Mouse (Mus musculus): ENCODE data around the gene Adar. TPM values are rescaled to one million over a fixed set of nuclear protein-coding genes. Genes with fewer than 3 reads are reported as not detected.
"Not testable (repeated sequence)": the region's sequence is repeated elsewhere in the genome, so short reads cannot be mapped to it uniquely, and the experiment has no call there.

Gene Adar
- total RNA-seq, 2 experiments from 2014 or later: 140 to 151 TPM

DNA sequence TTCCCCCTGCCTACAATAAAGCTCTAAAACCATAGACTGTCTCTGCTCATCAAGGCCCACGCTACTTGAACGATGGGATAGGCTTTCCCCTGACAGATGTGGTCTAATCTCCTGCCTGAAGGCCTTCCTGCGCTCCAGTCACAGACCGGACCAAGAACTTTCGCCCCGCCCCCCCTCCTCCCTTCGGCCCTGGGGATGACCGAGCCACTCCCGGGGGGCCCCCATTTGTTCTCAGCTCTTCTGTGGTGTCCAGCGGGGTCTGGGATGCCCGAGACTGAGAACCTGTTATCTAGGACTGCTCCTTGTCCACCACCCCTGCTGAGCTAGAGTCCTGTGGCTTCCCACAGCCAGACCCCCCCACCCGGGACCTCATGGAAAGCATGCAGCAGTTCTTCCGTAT, 84.7 kb downstream of the Adar start:
- no peak overlapping the region for H3K27ac ChIP-seq
- no peak for TF ChIP-seq CTCF (IDR thresholded peaks at IDR 0.05)
- no peak for DNase-seq (ENCODE audit: extremely low spot score in 1 of 2, low spot score in 2 of 2)
- no peak overlapping the region for H3K4me3 ChIP-seq
- intact Hi-C loops (cut with DNase I): no loop called here

DNA sequence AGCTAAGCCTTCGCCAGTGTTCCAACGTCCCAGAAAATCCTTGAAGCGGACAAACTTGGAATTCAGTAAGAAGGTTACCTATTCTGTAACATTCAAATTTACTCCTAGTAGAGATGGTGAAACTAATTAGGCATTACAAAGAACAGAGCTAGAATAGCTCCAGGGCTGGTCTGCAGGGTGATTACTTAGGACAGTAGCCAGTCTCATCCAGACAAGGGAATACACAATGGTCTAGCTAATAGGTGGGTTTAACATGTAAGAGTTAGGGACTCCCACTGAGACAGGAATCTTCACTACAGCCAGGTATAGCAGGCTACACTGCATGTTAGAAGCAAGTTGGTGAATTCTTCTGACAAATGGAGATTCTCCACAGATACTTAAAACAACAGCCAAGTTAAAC, 85.3 kb downstream of the Adar start:
- intact Hi-C loops (cut with DNase I): not testable (repeated sequence)

GRCm38 (mm10) chr3:89800774-89801506, 86.1 kb downstream of the Adar start:
- DNase-seq (ENCODE audit: extremely low spot score in 1 of 2, low spot score in 2 of 2): no peak
- no peak for TF ChIP-seq CTCF (IDR thresholded peaks at IDR 0.05)
- no peak overlapping the region for H3K27ac ChIP-seq
- intact Hi-C loops (cut with DNase I): no loop called here
- H3K4me3 ChIP-seq: no peak overlapping the region

More for the DNA sequence above, 85.3 kb downstream of the Adar start:
- DNase-seq (ENCODE audit: extremely low spot score in 1 of 2, low spot score in 2 of 2); H3K27ac ChIP-seq; H3K4me3 ChIP-seq: not testable (repeated sequence)

GRCm38 (mm10) chr3:89801507-89801847, 86.7 kb downstream of the Adar start:
- TF ChIP-seq CTCF (IDR thresholded peaks at IDR 0.05): no peak
- no peak overlapping the region for H3K27ac ChIP-seq
- DNase-seq (ENCODE audit: extremely low spot score in 1 of 2, low spot score in 2 of 2): no peak
- H3K4me3 ChIP-seq: no peak overlapping the region
- intact Hi-C loops (cut with DNase I): no loop called here

DNA sequence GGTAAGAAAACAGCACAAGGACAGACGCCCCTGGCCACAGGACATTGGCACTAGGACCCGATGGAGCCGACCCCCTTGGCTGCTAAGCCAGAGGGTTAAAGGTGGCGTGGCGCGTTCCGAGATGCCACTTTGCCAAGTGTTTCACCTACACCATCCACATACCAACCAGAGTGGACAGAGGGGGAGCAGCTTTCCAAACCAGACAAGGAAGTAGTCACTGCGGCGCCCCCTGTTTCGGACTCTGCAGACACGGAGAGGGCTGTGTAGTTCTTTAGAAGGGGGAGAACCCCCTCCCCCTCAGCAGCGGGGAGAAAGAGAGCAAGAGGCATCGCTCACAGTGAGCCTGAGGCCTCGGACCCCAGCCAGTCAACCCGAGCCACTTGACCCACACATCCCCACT, 88.1 kb downstream of the Adar start:
- Histone ChIP-seq H3K4me3 (no peak overlapping the region), H3K27ac (no peak overlapping the region)
- no peak for TF ChIP-seq CTCF (IDR thresholded peaks at IDR 0.05)
- intact Hi-C loops (cut with DNase I): no loop called here
- DNase-seq (ENCODE audit: extremely low spot score in 1 of 2, low spot score in 2 of 2): no peak

Other genes with a start within 250 kb of the Adar start
- 10 to 100 TPM; 18.2 to 27.3 TPM for gene Kcnn3, start 194.9 kb upstream of the Adar start, total RNA-seq (2021)
- 10 to 100 TPM; 29.0 to 29.3 TPM for gene Chrnb2, start 49.6 kb downstream of the Adar start, total RNA-seq (2021)
- gene Ube2q1, start 58.6 kb downstream of the Adar start, total RNA-seq (2021): 10 to 100 TPM; 83.9 to 90.7 TPM
- 1 to 10 TPM; 3.1 to 3.7 TPM for gene She, start 116.3 kb downstream of the Adar start, total RNA-seq (2021)
- 1 to 10 TPM; 3.7 to 4.4 TPM for gene Il6ra, start 198.2 kb downstream of the Adar start, total RNA-seq (2021)
- gene Atp8b2, start 248.5 kb downstream of the Adar start, total RNA-seq (2021): 100 to 1,000 TPM; 112 to 129 TPM

All from left cerebral cortex, adult 2 months (tissue).